Mouse (Mus musculus) myocyte (in vitro differentiated cells): ENCODE results near the gene Cytip. TPM values are rescaled to one million over a fixed set of nuclear protein-coding genes. Genes with fewer than 3 reads are reported as not detected.
A peak's percentile ranks its signal among the peaks of the same experiment; 100 is the strongest.

Source experiments
- H3K27me3 ChIP-seq: one replicate; pipeline ENCODE4 v1.6.1; 2011; ENCODE audit not compliant: control insufficient read depth, insufficient read depth, insufficient read length
- H3K36me3 ChIP-seq: one replicate; pipeline ENCODE4 v1.6.1; 2011; ENCODE audit not compliant: control insufficient read depth, insufficient read depth
- H3K4me2 ChIP-seq: one replicate; pipeline ENCODE4 v1.6.1; 2011; ENCODE audit warnings: low read depth, control low read depth
- H3K4me3 ChIP-seq: one replicate; pipeline ENCODE4 v1.5.1; 2011; ENCODE audit warnings: mild to moderate bottlenecking, control low read depth, moderate library complexity
- H3K79me2 ChIP-seq: one replicate; pipeline ENCODE4 v1.6.1; 2011; ENCODE audit not compliant: control insufficient read depth, insufficient read depth
- H3ac ChIP-seq: one replicate; pipeline ENCODE4 v1.6.1; 2011; ENCODE audit not compliant: control insufficient read depth, insufficient read length
- CEBPB ChIP-seq: IDR thresholded peaks from 2 replicates; pipeline ENCODE4 v1.6.1; 2011; ENCODE audit warnings: mild to moderate bottlenecking, moderate library complexity; ENCODE audit not compliant: poor library complexity, insufficient read depth, severe bottlenecking
- E2F4 ChIP-seq: IDR thresholded peaks from one replicate; pipeline ENCODE4 v1.6.1; 2011; ENCODE audit warnings: mild to moderate bottlenecking, control low read depth, moderate library complexity; ENCODE audit not compliant: insufficient read depth
- MAX ChIP-seq: IDR thresholded peaks from one replicate; pipeline ENCODE4 v1.6.1; 2011; ENCODE audit warnings: low read depth, mild to moderate bottlenecking, control low read depth
- MYOD1 ChIP-seq, 3 experiments: IDR thresholded peaks; one replicate each; pipeline ENCODE4 v1.6.1; 2011; ENCODE audit warnings: control low read depth in 2 of 3, low read depth in 2 of 3, mild to moderate bottlenecking in 2 of 3, moderate library complexity in 1 of 3; ENCODE audit not compliant: insufficient read length in 2 of 3, control insufficient read depth in 1 of 3
- MYOG ChIP-seq, 3 experiments: IDR thresholded peaks; one replicate each; pipeline ENCODE4 v1.6.1; 2011; ENCODE audit warnings: control low read depth in 2 of 3, low read depth in 2 of 3, mild to moderate bottlenecking in 2 of 3; ENCODE audit not compliant: insufficient read length in 2 of 3, control insufficient read depth in 1 of 3, insufficient read depth in 1 of 3
- POLR2A ChIP-seq: IDR thresholded peaks from one replicate; pipeline ENCODE4 v1.6.1; 2011; ENCODE audit warnings: low read depth, mild to moderate bottlenecking, control low read depth, moderate library complexity; ENCODE audit not compliant: insufficient read length
- POLR2AphosphoS2 ChIP-seq: IDR thresholded peaks from one replicate; pipeline ENCODE4 v1.6.1; 2011; ENCODE audit warnings: low read depth, control low read depth; ENCODE audit not compliant: insufficient read length
- REST ChIP-seq: IDR thresholded peaks from one replicate; pipeline ENCODE4 v1.6.1; 2011; ENCODE audit warnings: mild to moderate bottlenecking, control low read depth, moderate library complexity; ENCODE audit not compliant: insufficient read depth, insufficient read length
- SRF ChIP-seq: IDR thresholded peaks from one replicate; pipeline ENCODE4 v1.6.1; 2011; ENCODE audit warnings: low read depth; ENCODE audit not compliant: control insufficient read depth, insufficient read length
- TCF12 ChIP-seq: IDR thresholded peaks from one replicate; pipeline ENCODE4 v1.6.1; 2011; ENCODE audit warnings: mild to moderate bottlenecking, control low read depth; ENCODE audit not compliant: poor library complexity, insufficient read depth, severe bottlenecking
- TCF3 ChIP-seq: IDR thresholded peaks from one replicate; pipeline ENCODE4 v1.6.1; 2011; ENCODE audit warnings: low read depth, control low read depth; ENCODE audit not compliant: insufficient read length
- USF1 ChIP-seq: IDR thresholded peaks from one replicate; pipeline ENCODE4 v1.6.1; 2011; ENCODE audit warnings: low read depth, mild to moderate bottlenecking, control low read depth, moderate library complexity
- polyA plus RNA-seq: library from polyadenylated mRNA; unstranded; fragments of >200 nt; fragmentation: generic; extraction: Trizol; gene quantifications from one replicate; pipeline ENCODE4 v1.2.1, GENCODE M21; 2012; ENCODE audit warnings: missing spikeins

Gene Cytip
- polyA plus RNA-seq, 1 experiment, result 0.05 TPM

DNA sequence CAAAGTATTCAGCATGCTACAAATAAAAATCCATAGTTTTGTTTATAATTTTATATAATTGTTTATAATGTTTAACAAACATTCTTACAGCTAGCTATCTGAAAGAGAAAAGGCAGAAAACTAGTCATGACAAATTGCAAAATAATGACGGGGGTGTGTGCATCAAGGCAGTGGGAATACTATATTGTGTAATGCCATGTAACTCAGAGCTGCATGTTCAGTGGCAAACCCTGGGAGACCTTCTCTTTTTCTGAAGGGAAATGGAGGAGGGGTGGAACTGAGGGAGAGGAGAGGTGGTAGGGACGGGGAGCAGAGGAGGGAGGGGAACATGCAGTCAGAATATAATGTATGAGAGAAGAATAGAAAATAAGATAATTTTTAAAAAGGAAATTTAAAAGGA is 28.6 kb downstream of the Cytip start:
- no peaks in the 10 kb centered on the region for H3K79me2 ChIP-seq
- no peak overlapping the region for H3K4me2 ChIP-seq
- TF ChIP-seq MYOD1 (IDR thresholded peaks at IDR 0.05; ENCODE audit: control insufficient read depth in 1 of 3, insufficient read length in 2 of 3, low read depth in 2 of 3), result no peak
- no peak for TF ChIP-seq USF1
- no peak for TF ChIP-seq SRF
- TF ChIP-seq TCF12, result no peak
- TF ChIP-seq E2F4, result no peak
- TF ChIP-seq REST, result no peak
- TF ChIP-seq CEBPB, result no peak
- TF ChIP-seq POLR2A, result no peak
- no peak for TF ChIP-seq MYOG (IDR thresholded peaks at IDR 0.05; ENCODE audit: control insufficient read depth in 1 of 3, insufficient read depth in 1 of 3, insufficient read length in 2 of 3, low read depth in 2 of 3)
- TF ChIP-seq POLR2AphosphoS2, result no peak
- H3K4me3 ChIP-seq, result no peak overlapping the region
- H3K27me3 ChIP-seq, result no peaks in the 10 kb centered on the region
- H3ac ChIP-seq, result no peak overlapping the region
- no peaks in the 10 kb centered on the region for H3K36me3 ChIP-seq

- Histone ChIP-seq H3K27me3 (no peaks in the 10 kb centered on the region), H3K4me3 (no peak overlapping the region), H3K79me2 (no peaks in the 10 kb centered on the region), H3K36me3 (no peaks in the 10 kb centered on the region), H3ac (no peak overlapping the region), H3K4me2 (no peak overlapping the region)
- no peak for TF ChIP-seq POLR2A
- TF ChIP-seq MAX, result no peak
- no peak for TF ChIP-seq E2F4
- TF ChIP-seq MYOD1 (IDR thresholded peaks at IDR 0.05; ENCODE audit: control insufficient read depth in 1 of 3, insufficient read length in 2 of 3, low read depth in 2 of 3), result no peak
- no peak for TF ChIP-seq USF1
Measured at GRCm38 (mm10) chr2:58163457-58164181, 31.7 kb downstream of the Cytip start.

- H3K4me3 ChIP-seq, result no peak overlapping the region
- H3K27me3 ChIP-seq, result no peaks in the 10 kb centered on the region
- H3K79me2 ChIP-seq, result no peaks in the 10 kb centered on the region
- H3K36me3 ChIP-seq, result no peaks in the 10 kb centered on the region
- no peak overlapping the region for H3K4me2 ChIP-seq
- H3ac ChIP-seq, result no peak overlapping the region
- no peak for TF ChIP-seq SRF
- TF ChIP-seq POLR2A, result no peak
- no peak for TF ChIP-seq REST
- TF ChIP-seq MAX, result no peak
Measured at GRCm38 (mm10) chr2:58161813-58162212, 33.5 kb downstream of the Cytip start.

DNA sequence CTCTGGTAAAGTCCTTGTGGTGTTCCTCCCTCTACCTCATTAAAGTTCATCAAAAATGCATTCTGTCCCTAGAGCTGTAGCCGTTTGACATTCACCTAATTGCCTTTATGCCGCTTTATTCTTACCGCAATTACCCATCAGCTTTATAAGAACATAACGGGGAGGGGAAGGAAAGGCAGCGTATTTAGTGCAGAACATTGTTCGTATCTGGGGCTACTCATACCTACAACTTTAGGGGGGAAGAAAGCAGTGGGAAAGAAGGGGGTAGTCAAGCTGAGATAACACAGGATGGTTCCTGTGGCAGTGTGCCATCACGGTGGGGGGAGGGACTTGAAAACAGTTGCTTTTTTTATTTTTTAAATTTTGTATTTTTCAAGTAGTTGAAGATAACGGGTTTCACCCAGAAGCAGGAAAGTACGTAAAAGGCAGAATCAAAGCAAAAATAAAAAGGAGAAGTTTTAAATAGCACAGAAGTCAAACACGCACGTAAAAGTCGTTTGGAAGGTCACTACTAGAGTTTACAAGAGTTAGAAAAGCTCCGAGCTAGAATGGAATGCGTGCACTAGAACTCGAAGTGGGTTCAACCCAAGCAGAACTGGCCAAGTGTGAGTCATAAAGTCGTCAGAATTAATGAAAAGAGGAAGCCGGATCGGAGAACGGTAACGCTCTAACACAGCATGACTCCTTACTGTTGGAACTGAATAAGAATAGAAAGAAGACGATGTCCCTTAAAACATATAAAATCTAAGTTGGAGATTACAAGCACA is 34.6 kb downstream of the Cytip start:
- TF ChIP-seq SRF (no peak), POLR2AphosphoS2 (no peak), CEBPB (no peak), TCF12 (no peak), MYOD1 (IDR thresholded peaks at IDR 0.05; ENCODE audit: control insufficient read depth in 1 of 3, insufficient read length in 2 of 3, low read depth in 2 of 3) (no peak), E2F4 (no peak), MAX (no peak), USF1 (no peak), POLR2A (no peak), TCF3 (no peak), REST (no peak), MYOG (IDR thresholded peaks at IDR 0.05; ENCODE audit: control insufficient read depth in 1 of 3, insufficient read depth in 1 of 3, insufficient read length in 2 of 3, low read depth in 2 of 3) (no peak)

GRCm38 (mm10) chr2:58159880-58160279 is 35.5 kb downstream of the Cytip start:
- no peaks in the 10 kb centered on the region for H3K36me3 ChIP-seq
- no peak overlapping the region for H3K4me3 ChIP-seq
- no peak overlapping the region for H3ac ChIP-seq
- no peak overlapping the region for H3K4me2 ChIP-seq
- TF ChIP-seq USF1 (peak; percentile 64), E2F4 (no peak)
- H3K27me3 ChIP-seq, result no peaks in the 10 kb centered on the region
- no peaks in the 10 kb centered on the region for H3K79me2 ChIP-seq

More for the DNA sequence above, 34.6 kb downstream of the Cytip start:
- Histone ChIP-seq H3K79me2 (no peaks in the 10 kb centered on the region), H3K27me3 (no peaks in the 10 kb centered on the region), H3ac (no peak overlapping the region), H3K36me3 (no peaks in the 10 kb centered on the region), H3K4me3 (no peak overlapping the region), H3K4me2 (peak overlapping the region; percentile 41)
